Mouse (Mus musculus) gastrocnemius, postnatal 4 days (tissue): Measurements from ENCODE around the gene Lce1d. TPM values are rescaled to one million over a fixed set of nuclear protein-coding genes. Genes with fewer than 3 reads are reported as not detected.

Experiments used
- DNase-seq, 2 experiments: peaks; one replicate each; pipeline ENCODE4 v3.0.0; 2021 to 2022; ENCODE audit warnings: low spot score in 2 of 2, mixed read lengths in 2 of 2
- long read RNA-seq, 2 experiments: library from polyadenylated mRNA; stranded (forward); transcript quantifications; one replicate each; pipeline ENCODE4 v2.0.0; 2021
- total RNA-seq, 2 experiments: library from RNA; stranded (reverse); gene quantifications; 2 replicates each; pipeline ENCODE4 v1.2.3; 2021

Gene Lce1d
- total RNA-seq = not detected
- long read RNA-seq, experiment 1, partial matches to known transcripts = 0 of 1 reads
- long read RNA-seq, experiment 1, other reads (novel, unspliced or antisense) = 0 of 1 reads
- long read RNA-seq, experiment 2 = 0 reads

DNA sequence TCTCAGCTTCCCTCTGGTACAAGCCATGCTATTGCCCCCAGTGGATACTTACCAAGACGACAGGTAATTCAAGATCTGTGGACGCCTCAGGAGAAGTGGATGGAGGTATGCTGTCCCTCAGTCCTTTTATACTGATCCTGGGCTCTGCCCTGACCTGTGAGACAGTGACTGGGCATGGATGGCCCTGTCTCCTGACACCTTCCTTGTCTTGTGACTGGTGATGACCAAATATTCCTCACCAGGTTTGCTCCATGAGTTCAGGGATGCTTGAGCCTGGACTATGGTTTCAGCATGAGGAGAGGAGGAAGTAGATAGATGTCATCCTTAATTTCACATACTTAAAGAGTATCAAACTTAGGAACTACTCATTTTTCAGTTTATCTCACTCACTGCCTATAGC, at the start of gene Lce1d:
Gene Lce1d, minus strand, starts transcription at position 101 of the 400 bp plus-strand sequence.
- no peak for DNase-seq

DNA sequence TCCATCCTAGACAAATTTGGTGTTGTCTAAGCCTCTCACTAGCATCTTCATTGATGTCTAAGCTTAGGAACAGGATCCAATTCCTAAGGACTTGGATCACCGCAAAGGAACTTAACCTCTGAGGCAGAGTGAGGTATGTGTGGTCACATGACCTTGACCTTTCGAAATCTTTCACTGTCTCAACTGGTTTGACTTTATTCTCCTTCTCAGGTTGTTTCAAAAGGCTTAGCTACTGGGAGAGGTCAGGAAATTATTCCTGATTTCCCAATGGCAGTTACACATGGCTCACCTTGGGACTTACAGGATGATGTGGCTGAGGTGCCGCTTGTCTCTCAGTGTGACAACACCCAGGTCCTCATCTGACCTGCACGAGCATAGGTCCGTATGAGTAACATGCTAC, 35.6 kb upstream of the Lce1d start:
- no peak for DNase-seq

DNA sequence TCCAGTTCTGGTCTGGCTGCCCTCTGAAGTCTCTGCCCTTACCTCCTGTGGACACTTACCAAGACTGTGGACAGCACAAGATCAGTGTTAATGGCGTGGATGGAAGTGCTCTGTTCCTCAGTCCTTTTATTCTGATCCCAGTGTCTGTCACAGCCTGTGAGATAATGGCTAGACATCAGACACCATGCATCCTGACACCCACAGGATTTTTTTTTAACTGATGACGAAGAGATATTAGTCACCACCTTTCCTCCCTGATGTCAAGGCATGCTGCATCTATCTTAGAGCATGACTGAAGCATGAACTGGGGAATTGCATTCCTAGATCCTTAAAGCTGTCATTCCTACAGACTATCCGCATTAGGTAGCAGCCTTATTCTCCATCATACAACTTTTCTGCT, 33.2 kb upstream of the Lce1d start, which contains the start of gene Lce1f:
Gene Lce1f, minus strand, starts transcription at position 101 of the 400 bp plus-strand sequence.
- no peak for DNase-seq

DNA sequence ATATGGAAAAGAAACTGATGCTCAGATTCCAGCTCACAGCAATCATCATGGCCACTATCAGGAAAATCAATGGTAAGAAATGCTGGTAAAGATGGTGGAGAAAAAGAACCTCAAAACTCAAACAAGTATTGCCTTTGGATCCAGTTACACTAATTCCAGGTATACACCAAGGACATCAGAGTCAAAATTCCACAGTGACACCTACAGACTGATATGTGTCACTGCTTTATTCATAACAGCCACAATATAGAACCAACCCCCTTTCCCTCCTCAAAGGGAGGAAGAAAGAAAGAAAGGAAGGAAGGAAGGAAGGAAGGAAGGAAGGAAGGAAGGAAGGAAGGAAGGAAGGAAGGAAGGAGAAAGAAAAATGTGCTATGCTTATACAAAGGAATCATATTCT, 28.1 kb upstream of the Lce1d start:
- no peak for DNase-seq

DNA sequence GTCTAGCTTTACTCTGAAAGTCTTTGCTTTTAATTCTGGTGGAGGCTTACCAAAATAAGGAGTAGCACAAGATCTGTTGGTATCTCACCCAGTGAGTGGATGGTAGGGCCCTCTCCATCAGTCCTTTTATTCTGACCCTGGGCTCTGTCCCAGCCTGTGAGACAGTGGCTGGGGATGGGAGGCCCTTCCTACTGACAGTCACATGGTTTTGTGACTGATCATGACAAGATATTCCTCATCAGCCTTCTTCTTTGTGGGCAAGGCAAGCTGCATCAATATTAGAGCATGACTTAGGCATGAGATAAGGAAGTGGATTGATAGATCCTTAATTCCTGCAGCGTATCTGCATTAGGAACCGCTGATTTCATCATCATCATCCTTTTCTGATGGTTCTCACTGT, 22.0 kb upstream of the Lce1d start, which contains the start of gene Lce1e:
Gene Lce1e, minus strand, starts transcription at position 101 of the 400 bp plus-strand sequence.
- no peak for DNase-seq

DNA sequence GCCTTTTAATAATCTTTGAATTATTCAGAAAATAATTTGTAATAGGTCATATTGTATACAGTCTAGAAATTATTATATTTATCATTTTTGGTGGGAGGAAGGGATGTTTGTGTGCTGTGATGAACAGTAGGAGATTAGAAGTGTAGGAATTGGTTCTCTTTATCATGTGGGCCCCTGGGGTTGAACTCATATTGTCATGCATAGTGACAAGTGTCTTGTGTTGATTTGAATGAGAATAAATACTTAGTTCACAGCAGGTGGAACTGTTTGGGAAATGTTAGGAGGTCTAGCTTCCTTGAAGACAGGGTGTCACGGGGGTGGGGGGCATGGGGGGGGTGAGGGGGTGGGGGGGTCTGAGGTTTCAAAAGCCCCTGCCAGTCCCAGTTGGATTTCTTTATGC, 7.6 kb upstream of the Lce1d start:
- no peak for DNase-seq

DNA sequence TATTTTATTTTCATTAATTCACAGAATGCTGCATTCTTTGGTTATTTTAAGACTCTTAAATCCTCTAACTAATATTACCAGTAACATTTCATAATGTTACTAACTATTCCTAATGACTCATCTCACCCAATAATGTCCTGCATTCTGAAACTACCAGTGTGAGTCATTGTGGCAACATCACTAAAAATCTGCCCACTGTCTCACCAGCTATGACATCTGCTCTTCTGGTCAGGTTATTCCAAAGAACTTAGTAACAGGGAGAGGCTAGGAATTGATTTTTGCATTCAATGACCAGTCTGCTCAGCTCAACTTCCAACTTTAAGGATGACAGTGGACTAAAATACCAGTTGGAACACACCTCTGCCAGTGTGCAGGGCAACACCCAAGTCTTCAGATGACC, 4.7 kb upstream of the Lce1d start:
- DNase-seq = no peak

DNA sequence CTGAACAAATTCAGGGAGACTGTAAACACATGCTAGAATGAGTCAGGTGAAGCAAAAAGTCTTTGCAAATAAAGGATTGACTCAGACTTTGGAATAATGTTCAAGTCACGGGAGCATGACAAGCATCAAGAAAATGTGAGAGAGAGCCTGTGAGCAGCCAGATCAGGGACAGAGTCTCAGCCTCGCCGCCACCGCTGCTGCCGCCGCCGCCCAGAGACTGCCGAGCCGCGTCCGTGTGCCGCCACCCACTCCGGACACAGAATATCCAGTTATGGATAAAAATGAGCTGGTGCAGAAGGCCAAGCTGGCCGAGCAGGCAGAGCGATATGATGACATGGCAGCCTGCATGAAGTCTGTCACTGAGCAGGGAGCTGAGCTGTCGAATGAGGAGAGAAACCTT, 2.1 kb upstream of the Lce1d start:
- DNase-seq = peak in 1 of 2 experiments; percentile 13

DNA sequence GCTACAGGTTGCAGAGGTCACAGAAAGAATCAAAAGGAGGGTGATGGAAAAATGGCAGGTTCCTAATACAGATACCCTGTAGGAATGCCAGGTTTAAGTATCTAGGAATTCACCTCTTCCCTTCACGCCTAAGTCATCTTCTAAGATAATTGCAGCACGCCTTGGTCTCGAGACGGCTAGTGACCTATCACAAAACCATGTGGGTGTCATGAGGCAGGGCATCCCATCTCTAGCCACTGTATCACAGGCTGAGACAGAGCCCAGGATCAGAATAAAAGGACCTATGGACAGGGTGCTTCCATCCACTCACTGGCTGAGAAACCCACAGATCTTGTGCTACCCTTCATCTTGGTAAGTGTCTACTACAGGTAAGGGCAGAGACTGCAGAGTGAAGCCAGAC, 8.1 kb downstream of the Lce1d start, which contains the start of gene Lce1c:
Gene Lce1c, plus strand, starts transcription at position 301 of the 400 bp plus-strand sequence.
- no peak for DNase-seq

DNA sequence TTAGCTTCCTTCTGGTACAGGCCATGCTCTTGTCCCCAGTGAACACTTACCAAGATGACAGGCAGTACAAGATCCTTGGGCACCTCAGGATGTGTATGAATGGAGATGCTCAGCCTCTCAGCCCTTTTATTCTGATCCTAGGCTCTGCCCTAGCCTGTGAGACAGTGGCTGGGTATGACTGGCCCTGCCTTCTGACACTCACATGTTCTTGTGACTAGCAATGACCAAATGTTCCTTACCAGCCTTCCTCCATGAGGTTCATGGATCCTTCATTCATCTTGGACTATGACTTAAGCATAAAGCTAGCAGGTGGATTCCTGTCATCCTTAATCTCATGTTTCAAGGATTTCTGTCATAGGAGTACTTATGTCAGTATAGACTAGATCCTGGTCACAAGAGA, 16.8 kb downstream of the Lce1d start, which contains the start of gene Lce1a2:
Gene Lce1a2, minus strand, starts transcription at position 101 of the 400 bp plus-strand sequence.
- DNase-seq = no peak

DNA sequence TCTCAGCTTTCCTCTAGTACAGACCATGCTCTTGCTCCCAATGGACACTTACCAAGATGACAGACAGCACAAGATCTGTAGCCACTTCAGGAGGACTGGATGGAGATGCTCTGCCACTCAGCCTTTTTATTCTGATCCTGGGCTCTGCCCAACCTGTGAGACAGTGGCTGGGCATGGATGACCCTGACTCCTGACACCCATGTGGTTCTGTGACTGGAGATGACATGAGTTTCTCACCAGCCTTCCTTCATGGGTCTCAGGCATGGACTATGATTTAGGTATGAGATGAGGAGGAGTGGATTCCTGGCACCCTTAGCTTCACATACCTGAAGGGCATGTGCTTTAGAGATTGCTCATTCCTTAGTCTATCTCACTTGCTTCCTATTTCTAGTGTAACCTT, 30.2 kb downstream of the Lce1d start, which contains the start of gene Lce1b:
Gene Lce1b, minus strand, starts transcription at position 101 of the 400 bp plus-strand sequence.
- DNase-seq = no peak

DNA sequence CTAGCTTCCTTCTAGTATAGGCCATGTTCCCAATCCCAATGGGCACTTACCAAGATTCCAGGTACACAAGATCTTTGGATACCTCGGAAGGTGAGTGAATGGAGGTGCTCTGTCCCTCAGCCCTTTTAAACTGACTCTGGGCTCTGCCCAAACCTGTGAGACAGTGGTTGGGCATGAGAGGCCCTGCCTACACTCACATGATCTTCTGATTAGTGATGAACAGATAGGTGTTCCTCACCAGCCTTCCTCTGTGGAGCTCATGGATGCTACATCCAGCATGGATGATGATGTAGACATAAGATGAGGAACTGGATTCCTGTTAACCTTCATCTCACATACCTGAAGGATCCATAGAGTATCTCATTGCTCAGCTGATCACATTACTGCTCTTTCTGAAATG, 38.8 kb downstream of the Lce1d start, which contains the start of gene Lce1a1:
Gene Lce1a1, minus strand, starts transcription at position 101 of the 400 bp plus-strand sequence.
- no peak for DNase-seq

DNA sequence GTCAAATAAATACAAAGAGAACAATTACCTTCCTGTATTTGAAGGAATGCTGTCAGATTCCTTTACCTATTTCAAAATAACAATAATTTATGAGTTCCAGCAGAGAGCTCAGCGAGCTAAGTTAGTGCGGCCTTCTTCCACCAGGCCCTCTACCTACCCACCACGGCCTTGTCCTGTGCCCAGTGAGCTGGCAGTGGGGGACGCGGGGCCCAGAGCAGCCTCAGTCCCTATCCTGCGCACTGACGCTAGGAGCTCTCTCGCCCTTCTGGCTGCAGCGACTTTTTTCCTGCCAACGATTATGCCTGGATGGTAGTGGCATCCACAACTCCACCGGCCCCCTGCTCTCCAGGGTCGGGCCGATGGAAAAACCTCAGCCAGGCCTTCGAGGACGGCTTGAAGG, 47.2 kb downstream of the Lce1d start:
- no peak for DNase-seq

DNA sequence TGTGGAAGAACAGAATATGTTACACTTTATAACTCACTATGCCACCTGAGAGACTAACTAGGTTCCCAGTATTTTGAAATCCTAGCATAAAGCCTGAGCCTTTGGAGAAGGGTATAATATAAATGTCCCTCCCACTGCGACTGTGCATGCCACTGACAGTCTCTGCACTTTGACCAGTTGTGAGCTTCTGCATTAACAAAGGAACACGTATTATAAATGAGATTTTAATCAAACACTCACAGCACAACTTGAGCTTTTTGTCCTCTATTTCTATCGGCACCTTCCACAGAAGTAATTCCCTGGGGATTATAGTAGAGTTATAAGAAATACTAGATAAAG, 48.4 kb downstream of the Lce1d start:
- no peak for DNase-seq

DNA sequence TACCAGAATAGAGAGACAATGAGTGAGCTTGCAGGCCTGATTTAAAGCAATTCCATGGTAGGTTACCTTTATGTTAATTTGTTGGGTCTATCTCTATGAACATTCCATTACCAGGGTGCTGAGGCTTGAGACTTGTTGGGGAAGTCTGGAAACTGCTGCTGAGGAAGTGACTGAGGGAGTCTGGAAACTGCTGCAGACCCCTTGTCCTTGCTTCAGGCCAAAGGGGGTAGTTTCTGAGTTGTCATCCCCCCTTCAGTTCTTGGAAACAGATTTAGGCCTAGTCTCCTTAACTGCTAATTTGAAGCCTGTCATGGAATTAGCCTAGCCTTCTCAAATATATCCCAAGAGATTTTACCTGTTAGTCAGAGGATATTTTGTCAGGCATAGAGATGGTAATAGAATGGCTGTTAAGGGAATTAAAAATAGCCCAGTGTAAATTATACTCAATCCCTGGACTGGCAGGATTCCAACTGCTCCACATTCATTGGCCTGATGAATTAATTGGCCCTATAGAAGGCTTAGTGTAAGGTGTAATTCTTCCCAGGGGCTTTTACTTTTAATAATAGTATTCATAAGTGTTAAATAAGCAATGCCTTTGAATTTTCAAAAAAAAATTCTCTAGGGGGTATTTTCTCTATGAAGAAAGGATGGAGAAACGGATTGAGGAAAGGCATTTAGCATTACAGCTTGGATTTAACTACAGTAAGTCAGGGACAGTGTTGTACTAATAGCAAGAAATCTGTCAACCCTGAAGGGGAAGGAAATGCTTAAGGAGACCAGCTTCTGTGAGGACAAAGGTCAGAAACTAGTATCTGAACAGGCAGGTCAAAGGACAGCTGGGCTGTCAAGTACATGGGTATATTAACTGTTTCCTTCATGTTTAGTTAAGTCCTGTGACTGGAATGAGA, 49.0 kb downstream of the Lce1d start:
- no peak for DNase-seq

Other genes with a start within 250 kb of the Lce1d start
- gene Sprr1b, start 248.4 kb downstream of the Lce1d start, total RNA-seq = not detected
- not detected for gene Sprr3, start 228.5 kb downstream of the Lce1d start, total RNA-seq
- gene Sprr1a, start 201.3 kb downstream of the Lce1d start, total RNA-seq = not detected
- gene Sprr4, start 186.7 kb downstream of the Lce1d start, total RNA-seq = not detected
- not detected for gene 2310046K23Rik, start 152.7 kb downstream of the Lce1d start, total RNA-seq
- gene Ivl, start 113.5 kb downstream of the Lce1d start, total RNA-seq = not detected
- not detected for gene Smcp, start 98.2 kb downstream of the Lce1d start, total RNA-seq
- not detected for gene 2210017I01Rik, start 79.7 kb downstream of the Lce1d start, total RNA-seq
- not detected for gene Lce6a, start 65.5 kb downstream of the Lce1d start, total RNA-seq
- not detected for gene Lce1a1, start 38.9 kb downstream of the Lce1d start, total RNA-seq
- not detected for gene Lce1b, start 30.3 kb downstream of the Lce1d start, total RNA-seq
- not detected for gene Lce1a2, start 16.9 kb downstream of the Lce1d start, total RNA-seq
- under 1 TPM in 1 of 2 experiments, not detected in 1; 0.39 TPM for gene Lce1c, start 8.0 kb downstream of the Lce1d start, total RNA-seq
- gene Lce1e, start 21.9 kb upstream of the Lce1d start, total RNA-seq = not detected
- gene Lce1f, start 33.1 kb upstream of the Lce1d start, total RNA-seq = not detected
- not detected for gene Gm38119, start 51.9 kb upstream of the Lce1d start, total RNA-seq
- not detected for gene Lce1g, start 65.1 kb upstream of the Lce1d start, total RNA-seq
- gene Lce1h, start 77.9 kb upstream of the Lce1d start, total RNA-seq = not detected
- gene Lce1i, start 91.7 kb upstream of the Lce1d start, total RNA-seq = not detected
- not detected for gene Lce1j, start 103.3 kb upstream of the Lce1d start, total RNA-seq
- not detected for gene Lce1k, start 120.7 kb upstream of the Lce1d start, total RNA-seq
- gene Kprp, start 140.0 kb upstream of the Lce1d start, total RNA-seq = under 1 TPM in 1 of 2 experiments, not detected in 1; 0.13 TPM
- not detected for gene Lce1l, start 164.1 kb upstream of the Lce1d start, total RNA-seq
- not detected for gene 2310050C09Rik, start 183.0 kb upstream of the Lce1d start, total RNA-seq
- not detected for gene Lce3a, start 239.0 kb upstream of the Lce1d start, total RNA-seq
- not detected for gene Lce3b, start 245.8 kb upstream of the Lce1d start, total RNA-seq